Mouse (Mus musculus) cerebellum, postnatal 10 days (tissue): ENCODE measurements at regions not wholly inside any gene's neighbourhood (a gene's known extent, or its start where the extent isn't known, plus 50 kb on each side); places are given as distances from the start of the nearest gene placed in this dataset.
A peak's percentile ranks its signal among the peaks of the same experiment; 100 is the strongest.

ENCODE experiments used
- DNase-seq, 2 experiments: peaks; one replicate each; pipeline ENCODE4 v3.0.0; 2021; ENCODE audit warnings: mixed read lengths in 2 of 2

DNA sequence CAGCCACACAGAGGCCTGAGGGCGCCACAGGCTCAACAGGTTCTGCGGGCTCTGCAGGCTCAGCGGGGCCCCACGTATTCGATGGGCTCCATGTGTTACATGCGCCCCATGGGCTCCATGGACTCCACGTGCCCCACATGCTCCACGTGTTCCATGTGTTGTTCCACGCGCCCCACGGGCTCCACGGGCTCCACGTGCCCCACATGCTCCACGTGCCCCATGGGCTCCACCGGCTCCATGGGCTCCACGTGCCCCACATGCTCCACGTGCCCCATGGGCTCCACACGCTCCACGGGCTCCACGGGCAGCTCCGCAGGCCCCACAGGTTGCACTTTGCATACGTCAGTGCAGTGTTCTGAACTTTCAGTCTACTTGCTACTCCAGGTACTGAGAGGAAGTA lies 114.0 kb upstream of the Map1b start:
- no peak for DNase-seq

DNA sequence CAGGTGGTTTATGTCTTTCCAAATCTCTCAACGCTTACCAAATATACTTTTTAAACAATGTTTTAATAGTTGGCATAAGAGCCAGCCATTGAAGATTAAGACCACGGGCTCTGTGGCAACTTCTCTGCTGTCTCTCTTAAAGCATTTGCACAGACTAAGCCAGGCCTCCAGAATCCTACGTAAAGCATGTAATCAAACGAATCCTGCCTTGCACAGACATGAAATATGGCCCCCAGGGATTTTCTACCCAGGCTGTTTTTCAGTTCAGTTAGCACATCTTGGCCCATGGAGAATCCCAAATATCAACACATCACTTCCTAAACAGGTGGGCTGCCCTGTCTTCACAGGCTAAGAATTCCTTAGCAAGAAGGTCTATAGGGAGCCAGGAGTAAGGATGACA lies 108.9 kb upstream of the Map1b start:
- no peak for DNase-seq

DNA sequence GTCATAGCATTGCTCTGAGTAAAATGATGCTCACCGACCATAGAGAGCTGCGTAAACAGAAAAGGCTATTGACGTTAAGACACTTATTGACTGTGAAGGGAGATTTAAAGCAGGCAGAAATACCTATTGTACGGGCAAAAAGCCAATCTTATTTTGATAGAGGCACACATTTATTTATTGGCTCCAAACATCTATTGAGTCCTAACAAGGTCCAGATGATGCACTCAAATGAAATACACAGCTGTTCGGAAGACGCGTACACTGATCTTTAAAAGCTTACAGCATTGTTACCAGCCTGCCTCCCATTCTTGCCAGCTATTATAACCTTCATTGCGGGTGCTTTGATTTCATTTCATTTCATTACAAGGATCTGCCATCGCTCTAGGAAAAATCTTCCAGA lies 102.0 kb upstream of the Map1b start:
- no peak for DNase-seq

DNA sequence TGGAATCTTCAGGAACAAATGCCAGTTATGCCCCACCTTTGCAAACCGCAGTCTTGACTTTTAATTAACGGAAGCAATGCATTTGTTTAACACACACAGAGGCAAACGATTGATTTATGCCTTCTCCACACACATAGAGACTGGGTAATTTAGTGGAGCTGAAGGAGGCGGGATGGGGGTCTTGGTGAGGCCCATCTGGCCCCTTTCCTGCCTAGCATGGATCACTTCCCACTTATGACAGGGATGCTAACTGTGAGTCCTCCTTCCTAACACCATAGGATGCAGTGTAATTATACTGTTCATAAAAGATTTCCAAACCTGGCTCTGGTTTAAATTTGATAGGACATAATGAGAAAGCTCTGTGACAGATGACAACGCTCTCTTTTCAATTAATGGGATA lies 101.1 kb upstream of the Map1b start:
- DNase-seq, result no peak

DNA sequence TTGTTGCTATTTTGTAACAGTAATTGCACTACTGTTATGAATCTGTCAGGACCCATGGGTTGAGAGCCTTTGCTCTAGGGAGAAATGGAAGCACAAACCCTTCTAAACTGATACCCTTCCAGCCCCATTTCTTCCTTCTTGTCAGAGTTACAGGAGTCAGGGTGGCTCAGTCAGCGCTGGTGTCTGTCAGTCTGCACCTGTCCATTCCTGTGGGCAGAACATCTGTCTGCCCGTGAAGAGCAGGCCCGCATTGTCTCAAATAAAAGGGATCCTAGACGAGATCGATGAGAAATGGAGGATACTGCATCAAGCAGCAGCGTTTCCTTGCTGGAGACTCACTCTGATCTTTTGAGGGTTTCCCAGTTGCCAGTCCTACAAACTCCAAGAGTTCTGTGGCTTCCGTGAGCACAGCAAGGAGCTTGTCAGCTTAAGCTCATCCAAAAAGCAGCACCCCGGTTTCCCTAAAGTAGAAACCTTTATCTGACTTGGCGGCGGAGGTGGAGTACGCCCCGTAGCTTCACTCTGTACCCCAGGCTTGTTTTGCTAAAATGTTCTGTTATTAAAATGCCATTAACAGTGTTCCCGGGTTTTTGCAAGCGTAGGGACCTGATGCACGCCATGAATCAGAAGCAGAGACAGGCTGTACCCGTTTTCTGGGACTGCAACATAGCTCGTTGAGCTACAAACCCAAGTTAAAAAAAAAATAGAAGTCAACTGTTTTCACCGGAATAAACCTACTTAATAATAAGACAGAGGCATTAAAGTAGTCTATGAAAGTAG lies 95.6 kb upstream of the Map1b start:
- DNase-seq, result no peak

DNA sequence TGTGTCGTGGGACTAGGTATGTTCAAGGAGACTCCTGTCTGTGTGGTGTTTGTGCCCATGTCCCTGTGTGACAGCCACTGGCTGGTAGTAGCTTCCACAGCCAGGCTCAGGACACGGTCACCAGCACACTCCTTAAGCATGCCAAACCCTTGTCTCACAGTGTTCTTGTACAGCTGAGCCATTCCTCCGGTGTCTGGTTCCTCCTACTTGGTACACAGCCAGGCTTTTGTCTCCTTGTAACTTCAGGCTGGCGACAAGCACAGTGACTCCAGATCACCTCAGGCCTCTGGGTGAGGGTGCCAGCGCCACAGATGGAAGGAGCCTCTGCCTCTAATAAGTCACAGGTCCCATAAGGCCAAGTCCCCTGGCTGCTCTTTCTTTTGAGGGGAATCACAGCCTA lies 94.2 kb upstream of the Map1b start:
- DNase-seq, result peak; percentile 48 to 53

DNA sequence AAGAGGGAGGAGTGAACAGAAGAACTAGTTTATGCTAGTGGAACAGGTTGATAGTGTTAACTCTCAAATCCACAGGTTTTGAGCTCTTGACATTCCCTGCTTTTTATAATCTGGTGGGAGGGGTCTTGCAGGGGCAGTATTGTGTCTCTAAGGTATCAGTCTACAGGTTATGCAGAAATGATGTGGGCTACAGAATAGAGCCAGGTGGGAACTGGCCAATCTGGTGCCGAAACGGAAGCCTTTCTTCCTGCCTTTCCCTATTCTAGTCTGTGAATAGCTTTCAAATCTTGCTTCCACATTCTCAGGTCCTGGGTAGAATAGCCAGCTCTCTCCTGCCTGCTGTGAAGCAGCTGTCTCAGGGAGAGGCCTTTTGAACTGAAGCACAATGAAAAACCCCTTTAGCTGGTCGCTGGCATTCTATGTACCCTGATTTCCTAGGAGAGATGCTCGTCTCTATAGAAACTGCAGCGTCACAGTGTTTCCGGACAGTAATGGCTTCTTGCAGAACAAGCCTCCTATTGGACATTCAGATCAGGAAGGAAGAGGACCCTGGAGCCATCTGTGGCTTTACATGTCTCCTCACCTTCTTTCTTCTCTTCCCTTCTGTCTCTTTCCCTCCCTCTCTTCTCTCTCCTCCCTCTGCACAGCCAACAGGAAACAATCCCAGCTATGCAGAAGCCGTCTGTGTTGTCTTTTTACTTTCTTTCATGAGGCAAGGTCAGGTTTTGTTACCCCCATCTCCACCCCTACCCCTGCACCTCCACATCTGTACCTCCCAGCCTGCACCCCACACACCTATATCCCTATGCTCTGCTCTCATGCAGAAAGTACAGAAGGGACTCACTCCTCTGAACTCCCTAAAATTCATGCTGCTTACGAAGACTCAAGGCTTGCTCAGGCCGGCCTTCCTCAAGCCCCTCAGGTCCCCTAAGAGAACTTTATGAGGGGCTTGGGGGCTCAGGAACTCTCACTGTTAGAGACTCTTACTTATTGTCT lies 93.1 kb upstream of the Map1b start:
- DNase-seq, result peak; percentile 19 to 41

DNA sequence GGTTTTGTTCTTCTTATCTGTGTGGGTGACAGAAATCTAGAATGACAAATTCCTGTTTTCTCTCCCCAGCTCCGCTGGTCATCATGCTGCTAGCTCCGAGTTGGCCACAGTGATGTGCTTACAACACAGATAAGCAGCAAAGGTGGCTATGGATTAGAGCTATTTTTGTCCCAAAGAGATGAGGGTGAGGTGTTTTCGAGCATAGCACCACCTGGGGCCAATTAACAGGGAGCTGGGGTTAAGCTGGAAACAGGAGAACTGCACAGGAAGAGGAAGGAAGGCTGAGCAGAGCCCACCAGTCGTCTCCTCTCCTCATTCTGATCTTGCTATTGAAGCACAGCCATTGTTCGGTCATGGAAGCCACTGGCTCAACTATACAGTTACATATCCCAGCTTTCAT lies 92.3 kb upstream of the Map1b start:
- DNase-seq, result no peak

DNA sequence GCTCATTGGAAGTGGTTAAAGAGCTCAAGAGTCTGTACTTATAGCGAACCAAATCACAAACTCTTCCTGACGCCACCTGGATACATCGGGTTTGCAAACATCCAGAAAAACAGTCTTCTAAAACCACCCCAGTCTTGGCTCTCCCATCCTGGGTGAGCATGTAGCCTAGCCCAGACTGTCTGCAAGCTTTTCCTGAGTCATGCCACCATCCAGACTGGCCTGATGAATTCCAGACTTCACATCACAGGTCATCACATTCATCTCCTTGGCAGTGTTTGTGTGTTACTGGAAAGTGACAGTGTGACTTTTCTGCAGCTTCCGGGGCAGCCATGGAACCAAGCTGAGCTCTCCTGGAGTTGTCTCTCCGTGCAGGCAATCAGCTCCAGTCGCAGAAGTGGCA lies 90.9 kb upstream of the Map1b start:
- DNase-seq, result no peak

DNA sequence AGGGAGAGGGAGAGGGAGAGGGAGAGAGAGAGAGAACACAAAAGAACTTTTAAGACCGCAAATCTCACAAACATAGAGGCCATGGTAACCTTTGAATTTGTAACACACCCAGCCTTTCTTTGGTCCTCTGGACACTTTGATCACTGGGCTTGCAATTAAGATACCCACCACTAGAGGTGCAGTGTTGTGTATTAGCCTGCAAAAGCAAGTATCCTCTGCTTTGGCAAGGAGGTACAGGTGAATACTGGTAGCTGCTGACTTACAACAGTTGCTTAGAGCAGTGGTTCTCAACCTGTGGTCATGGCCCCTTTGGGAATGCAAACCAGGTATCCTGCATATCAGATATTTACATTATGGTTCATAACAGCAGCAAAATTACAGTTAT lies 90.3 kb upstream of the Map1b start:
- DNase-seq, result peak; percentile 34 to 39

DNA sequence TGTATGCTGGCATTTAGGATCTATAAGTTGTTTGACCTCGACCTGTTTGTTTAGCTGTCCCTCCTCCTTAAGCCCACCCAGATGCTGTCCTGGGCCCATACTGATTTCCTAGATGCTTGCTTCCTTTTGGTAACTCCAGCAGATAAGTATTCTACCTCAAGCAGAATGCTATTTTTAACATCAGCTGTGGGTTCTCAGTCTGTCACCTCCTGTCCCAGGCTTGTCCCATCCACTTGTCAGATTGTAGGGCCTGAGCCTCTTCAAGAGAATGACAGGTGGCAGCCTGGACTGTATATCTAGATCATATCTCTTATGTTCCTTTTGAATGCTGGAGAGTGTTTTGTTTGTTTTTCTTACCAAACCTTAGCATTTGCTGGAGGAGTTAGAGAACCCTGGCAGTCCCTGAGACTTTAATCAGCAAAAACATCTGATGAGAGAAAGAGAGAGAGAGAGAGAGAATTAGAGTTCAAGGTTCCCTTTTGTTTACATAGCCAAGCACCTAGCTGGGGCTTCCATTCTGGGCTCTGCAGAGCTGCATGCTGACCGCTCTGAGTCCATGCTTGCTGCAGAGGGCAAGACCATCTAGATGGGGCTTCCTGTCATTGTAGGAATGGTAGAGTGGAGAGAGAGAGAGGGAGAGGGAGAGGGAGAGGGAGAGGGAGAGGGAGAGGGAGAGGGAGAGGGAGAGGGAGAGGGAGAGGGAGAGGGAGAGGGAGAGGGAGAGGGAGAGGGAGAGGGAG lies 89.7 kb upstream of the Map1b start:
- no peak for DNase-seq

DNA sequence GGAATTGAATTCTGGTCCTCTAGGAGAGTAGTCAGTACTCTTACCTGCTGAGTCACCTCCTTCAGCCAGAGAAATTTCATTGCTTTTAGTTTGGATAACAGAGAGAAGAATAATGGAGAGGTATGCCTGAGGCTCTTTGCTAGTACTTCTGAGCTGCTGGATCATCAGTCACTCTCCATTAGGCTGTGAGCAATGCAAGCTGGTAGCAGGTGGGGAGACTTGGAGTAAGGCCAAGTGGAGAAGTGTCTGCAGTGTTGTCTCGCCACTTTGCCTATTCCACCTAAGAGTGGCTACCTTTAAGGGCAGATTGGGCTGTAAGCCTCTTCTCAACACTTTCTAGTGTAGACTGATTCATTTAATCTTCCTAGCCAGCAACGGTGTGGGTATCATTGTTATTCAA lies 81.6 kb upstream of the Map1b start:
- DNase-seq, result peak; percentile 84 to 85

DNA sequence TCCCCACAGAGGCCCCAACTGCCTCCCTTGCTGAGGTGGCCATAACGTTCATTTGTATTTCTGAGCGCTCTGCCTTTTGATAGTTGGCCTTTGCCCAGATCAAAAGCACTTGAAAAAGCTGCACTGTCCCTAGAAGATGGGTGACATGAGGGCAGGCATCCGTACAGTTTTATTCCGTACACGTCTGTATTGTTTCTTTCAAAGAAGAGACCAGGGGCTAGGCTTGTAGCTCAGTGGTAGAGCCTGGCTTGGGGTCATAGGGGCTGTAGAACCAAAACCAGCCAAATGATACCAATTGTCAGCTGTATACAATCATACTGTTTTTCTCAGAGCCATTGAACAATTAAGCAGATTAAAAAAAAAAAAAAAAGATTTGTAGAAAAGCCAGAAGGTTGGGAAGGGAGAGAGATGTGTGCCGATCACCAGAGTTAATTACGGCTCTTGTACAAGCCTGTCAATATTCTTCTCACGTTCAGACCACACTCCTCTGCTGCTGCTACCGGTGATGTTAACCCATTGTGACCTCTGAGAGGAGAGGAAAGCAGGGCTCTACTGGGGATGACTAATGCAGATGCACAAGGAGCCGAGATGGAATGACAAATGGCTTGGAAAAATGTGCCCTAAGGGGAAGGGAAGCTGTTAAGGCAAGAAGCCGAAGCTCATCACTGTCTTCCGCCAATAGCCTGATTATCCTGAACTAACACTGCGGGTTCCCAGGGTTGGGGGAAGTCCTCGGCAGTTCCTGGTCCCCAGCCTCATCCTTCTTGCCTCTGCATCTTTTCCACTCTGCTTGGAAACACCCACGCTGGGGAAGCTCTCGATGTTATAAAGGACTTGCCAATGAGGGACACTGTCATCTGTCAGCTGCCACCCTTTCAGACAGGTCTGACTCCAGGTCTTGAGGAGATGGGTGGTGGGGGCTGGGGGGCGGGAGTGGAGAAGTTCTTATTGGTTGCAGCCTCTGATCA lies 77.8 kb upstream of the Map1b start:
- DNase-seq, result peak; percentile 20 to 33

DNA sequence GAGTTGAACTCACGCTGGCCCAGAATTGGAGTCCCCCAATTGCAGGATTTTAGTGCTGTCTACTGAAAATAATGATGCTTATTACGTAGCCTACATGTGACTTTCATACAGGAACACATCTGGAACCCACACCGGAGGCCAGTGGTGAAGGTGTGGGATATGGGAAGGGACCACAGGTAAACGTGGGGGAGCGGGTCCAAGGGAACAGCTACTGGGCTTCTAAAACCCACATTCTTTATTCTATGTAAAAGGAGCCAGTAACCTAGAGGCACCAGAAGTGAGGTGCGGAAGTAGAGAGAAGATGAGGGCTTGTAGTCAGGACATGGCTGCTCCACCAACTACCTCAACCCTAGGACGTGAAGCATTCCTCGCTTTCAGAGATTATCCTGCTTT lies 76.9 kb upstream of the Map1b start:
- no peak for DNase-seq

DNA sequence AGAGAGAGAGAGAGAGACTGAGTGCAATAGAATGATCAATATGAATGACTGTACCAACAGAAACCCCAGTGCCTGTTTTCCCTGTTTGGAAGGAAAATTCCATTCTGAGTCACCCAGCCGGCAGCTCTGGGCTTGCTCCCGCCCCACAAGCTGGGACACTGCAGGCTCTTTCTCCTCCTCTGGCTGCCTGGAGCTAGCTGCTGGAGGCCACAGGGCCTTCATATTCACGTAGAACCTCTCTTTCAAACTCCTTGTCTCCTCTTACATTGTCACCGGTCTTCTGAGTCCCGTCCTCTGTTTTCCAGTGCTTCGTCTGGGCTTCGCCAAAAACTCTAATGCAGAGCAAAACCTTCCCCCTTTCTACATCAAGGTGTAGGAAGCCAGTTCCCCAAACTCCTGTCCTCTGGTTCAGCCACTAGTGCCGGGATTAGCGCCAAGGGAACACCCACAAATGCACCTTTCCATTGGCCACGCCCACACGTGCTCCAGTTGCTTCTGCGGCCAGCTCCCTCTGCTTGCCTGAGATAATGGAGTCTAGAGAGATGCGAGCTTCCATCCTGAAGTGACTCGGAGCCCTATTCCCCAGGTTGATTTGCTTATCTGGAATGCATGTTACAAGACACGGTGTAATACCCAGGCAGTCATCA lies 76.4 kb upstream of the Map1b start:
- peak in 1 of 2 experiments; percentile 26 for DNase-seq

DNA sequence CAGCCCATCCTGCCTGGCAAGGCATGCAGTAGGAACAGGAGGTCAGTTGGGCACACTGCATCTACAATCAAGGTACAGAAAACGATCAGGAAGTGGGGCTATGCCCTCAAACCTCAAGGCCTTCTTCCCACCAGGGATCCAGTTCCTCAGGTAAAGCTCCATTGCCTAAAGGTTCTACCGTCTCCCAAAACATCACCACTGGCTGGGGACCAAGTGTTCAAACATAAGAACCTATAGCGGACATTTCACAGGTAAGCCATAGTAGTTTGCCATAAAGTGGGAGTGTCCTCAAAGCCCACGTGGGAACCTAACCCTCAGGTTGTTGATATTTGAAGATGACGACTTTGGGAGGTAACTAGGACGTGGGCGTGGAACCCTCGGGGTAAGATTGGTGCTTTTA lies 72.3 kb upstream of the Map1b start:
- DNase-seq, result no peak

DNA sequence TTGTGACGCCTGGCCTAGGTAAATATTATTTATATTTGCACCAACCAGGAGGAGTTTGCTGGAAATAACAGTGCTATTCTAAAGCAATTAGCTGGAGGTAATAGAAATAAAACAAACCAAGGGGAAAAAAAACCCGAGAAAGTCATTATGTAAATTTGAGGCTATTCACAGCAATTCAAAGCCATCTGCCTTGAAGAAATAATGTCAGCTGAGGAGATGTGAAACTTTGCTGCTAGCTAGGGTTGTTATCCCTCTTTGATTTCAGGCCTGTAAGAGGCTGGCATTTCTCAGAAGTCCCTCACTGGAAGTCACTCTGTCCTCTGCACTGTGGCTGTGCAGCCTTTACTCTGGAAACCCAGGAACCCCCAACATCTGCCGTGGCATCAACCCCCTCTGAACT lies 67.5 kb upstream of the Map1b start:
- no peak for DNase-seq

DNA sequence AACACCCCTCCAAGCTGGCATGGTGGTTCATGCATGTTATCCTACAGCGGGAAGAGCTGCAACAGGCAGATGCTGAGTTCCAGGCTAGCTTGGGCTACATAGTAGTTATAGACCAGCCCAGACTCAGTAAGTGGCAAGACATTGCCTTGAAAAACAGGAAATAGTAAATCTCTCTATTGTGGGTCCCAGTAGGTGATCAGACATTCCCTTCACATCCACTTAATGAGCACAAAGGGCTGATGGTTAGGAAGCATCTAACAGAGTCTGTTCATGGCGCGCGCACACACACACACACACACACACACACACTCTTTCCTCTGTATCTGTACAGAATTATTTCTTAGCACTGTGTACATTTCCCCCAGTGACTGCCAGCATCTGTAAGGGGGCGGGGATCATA lies 64.0 kb upstream of the Map1b start:
- DNase-seq, result no peak

DNA sequence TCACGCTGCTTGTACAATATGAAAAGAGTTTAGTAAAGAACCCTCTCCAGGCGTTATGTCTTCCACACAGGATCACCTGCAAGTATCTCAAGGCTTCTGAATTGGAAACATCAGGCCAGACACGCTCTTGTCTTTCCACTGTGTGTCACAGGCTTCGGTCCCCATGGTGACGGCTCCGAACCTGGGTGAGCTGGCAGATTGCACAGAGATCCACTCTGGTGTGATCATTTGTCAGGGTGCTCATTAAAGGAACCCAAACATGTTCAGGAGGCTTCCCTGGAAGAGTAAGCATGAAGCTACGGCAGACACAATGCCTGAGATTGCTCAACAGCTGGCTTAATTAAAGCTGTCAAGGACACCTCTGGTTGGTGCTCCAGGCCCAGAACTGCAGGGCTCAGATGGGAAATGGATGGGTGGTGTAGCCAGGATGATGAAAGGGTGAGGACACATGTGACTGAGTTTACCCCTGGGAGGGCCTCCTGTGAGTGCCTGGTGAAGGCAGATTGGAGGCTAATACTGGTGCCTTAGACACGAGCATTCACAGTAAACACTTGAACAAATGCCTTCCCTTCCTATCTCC lies 63.3 kb upstream of the Map1b start:
- no peak for DNase-seq

DNA sequence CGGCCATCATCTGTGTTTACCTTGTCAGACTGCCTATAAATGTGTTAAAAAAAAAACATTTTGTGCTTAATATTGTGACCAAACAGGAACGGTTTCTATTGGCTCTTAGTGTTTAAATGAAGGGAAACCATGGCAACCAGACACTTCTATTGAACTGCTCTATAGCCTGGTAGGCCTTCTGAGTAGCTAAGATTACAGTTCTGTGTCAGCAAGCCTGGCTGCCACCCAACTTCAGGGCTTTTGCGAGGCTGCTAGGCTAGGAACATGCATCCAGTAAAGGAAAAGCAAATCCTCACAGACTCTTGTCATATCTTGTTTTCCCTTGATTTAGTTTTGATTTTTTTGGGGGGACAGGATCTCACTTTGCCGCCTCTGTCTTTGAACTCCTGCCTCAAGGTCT lies 61.3 kb upstream of the Map1b start:
- DNase-seq, result no peak

DNA sequence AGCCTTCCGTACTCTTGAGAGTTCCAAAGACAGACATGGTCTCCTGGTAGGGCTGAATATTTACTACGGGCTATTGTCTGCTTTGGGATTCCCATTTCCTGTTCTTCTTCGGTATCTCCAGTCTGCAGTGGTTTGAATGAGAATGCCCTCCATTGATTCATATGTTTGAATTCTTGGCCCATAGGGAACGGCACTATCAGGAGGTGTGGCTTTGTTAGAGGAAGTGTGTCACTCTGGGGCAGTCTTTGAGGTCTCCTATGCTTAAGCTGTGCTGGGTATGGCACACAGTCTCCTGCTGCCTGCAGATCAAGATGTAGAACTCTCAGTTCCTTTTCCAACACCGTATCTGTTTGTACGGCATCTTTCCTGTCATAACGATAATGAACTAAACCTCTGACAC lies 56.7 kb upstream of the Map1b start:
- no peak for DNase-seq
